Mouse (Mus musculus) limb, embryonic 15.5 days (tissue): ENCODE measurements around the gene Cutc. TPM values are rescaled to one million over a fixed set of nuclear protein-coding genes. Genes with fewer than 3 reads are reported as not detected.

Source experiments
- ATAC-seq: fragments of 200-750 bp; cut with Nextera tagmentation; 2 replicates; pipeline ENCODE4 v1.8.0; 2017; ENCODE audit warnings: low read depth, moderate TSS enrichment; ENCODE audit not compliant: insufficient number of reproducible peaks, low FRiP score, low TSS enrichment
- H3K27ac ChIP-seq: fragments of 300-500 bp; sonication (generic); 2 replicates; pipeline ENCODE4 v1.5.1; 2015; ENCODE audit warnings: moderate library complexity, mild to moderate bottlenecking, inconsistent platforms
- H3K27me3 ChIP-seq: fragments of 300-500 bp; sonication (generic); 2 replicates; pipeline ENCODE4 v1.6.1; 2015; ENCODE audit warnings: inconsistent platforms
- H3K36me3 ChIP-seq: fragments of 300-500 bp; sonication (generic); 2 replicates; pipeline ENCODE4 v1.6.1; 2015; ENCODE audit warnings: inconsistent platforms
- H3K4me1 ChIP-seq: fragments of 300-500 bp; sonication (generic); 2 replicates; pipeline ENCODE4 v1.6.1; 2015; ENCODE audit warnings: inconsistent platforms
- H3K4me2 ChIP-seq: fragments of 300-500 bp; sonication (generic); 2 replicates; pipeline ENCODE4 v1.6.1; 2015; ENCODE audit warnings: mild to moderate bottlenecking, inconsistent platforms
- H3K4me3 ChIP-seq: fragments of 300-500 bp; sonication (generic); 2 replicates; pipeline ENCODE4 v1.5.1; 2015; ENCODE audit warnings: mild to moderate bottlenecking, inconsistent platforms
- H3K9ac ChIP-seq: fragments of 300-500 bp; sonication (generic); 2 replicates; pipeline ENCODE4 v1.6.1; 2015; ENCODE audit warnings: inconsistent platforms
- H3K9me3 ChIP-seq: fragments of 300-500 bp; sonication (generic); 2 replicates; pipeline ENCODE4 v1.6.1; 2016; ENCODE audit warnings: inconsistent platforms
- WGBS: fragments of 180-500 bp; shearing (Covaris S2); methylation state at CpG from one replicate; pipeline ENCODE4 v1.1.7; 2015; 5-methylcytosine and 5-hydroxymethylcytosine counted together
- polyA plus RNA-seq: library from polyadenylated mRNA; unstranded; fragments of >200 nt; fragmentation: Nextera tagmentation; extraction: Ambion mirVana; gene quantifications from 2 replicates; pipeline ENCODE4 v1.2.1, GENCODE M21; 2015

The Cutc gene
- polyA plus RNA-seq, 1 experiment from 2014 or later: 13.6 TPM

- Histone ChIP-seq H3K27me3 (no peaks in the 10 kb centered on the region), H3K4me2 (no peak overlapping the region), H3K9me3 (no peaks in the 10 kb centered on the region), H3K9ac (no peak overlapping the region), H3K27ac (no peak overlapping the region), H3K4me3 (no peak overlapping the region), H3K4me1 (no peaks in the 10 kb centered on the region), H3K36me3 (no peaks in the 10 kb centered on the region)
- WGBS: 77% methylated on average over 5 of the region's 5 CpGs
- no peak for ATAC-seq
Measured at GRCm38 (mm10) chr19:43780391-43780790, 27.6 kb downstream of the Cutc start.

GRCm38 (mm10) chr19:43781980-43782379, 29.2 kb downstream of the Cutc start, which contains the start of gene Abcc2:
Gene Abcc2, plus strand, starts transcription at chr19:43782192.
- Histone ChIP-seq H3K4me1 (no peaks in the 10 kb centered on the region), H3K9me3 (no peaks in the 10 kb centered on the region), H3K9ac (no peak within 1 kb of the TSS), H3K4me2 (no peak within 1 kb of the TSS), H3K27me3 (no peaks in the 10 kb centered on the region), H3K4me3 (no peak within 1 kb of the TSS), H3K36me3 (no peaks in the 10 kb centered on the region), H3K27ac (no peak within 1 kb of the TSS)
- no peak for ATAC-seq
- WGBS: 73% methylated on average over 3 of the region's 3 CpGs

- Histone ChIP-seq H3K4me1 (no peaks in the 10 kb centered on the region), H3K4me2 (no peak overlapping the region), H3K27me3 (no peaks in the 10 kb centered on the region), H3K9ac (no peak overlapping the region), H3K4me3 (no peak overlapping the region), H3K27ac (no peak overlapping the region), H3K9me3 (no peaks in the 10 kb centered on the region), H3K36me3 (no peaks in the 10 kb centered on the region)
- ATAC-seq: no peak
- WGBS: 59% methylated on average over 8 of the region's 8 CpGs
Measured at GRCm38 (mm10) chr19:43784761-43785160, 32.0 kb downstream of the Cutc start.

GRCm38 (mm10) chr19:43786249-43787026, 33.6 kb downstream of the Cutc start:
- WGBS: 74% methylated on average over 13 of the region's 13 CpGs
- Histone ChIP-seq H3K9ac (no peak overlapping the region), H3K4me3 (no peak overlapping the region), H3K4me2 (no peak overlapping the region), H3K9me3 (no peaks in the 10 kb centered on the region), H3K36me3 (no peaks in the 10 kb centered on the region), H3K27me3 (no peaks in the 10 kb centered on the region), H3K27ac (no peak overlapping the region), H3K4me1 (no peaks in the 10 kb centered on the region)
- no peak for ATAC-seq

GRCm38 (mm10) chr19:43789817-43790216, 37.0 kb downstream of the Cutc start:
- Histone ChIP-seq H3K9me3 (no peaks in the 10 kb centered on the region), H3K4me3 (no peak overlapping the region), H3K27me3 (no peaks in the 10 kb centered on the region), H3K4me1 (no peaks in the 10 kb centered on the region), H3K36me3 (no peaks in the 10 kb centered on the region), H3K27ac (no peak overlapping the region), H3K4me2 (no peak overlapping the region), H3K9ac (no peak overlapping the region)
- ATAC-seq: no peak
- 74% methylated on average over 7 of the region's 7 CpGs for WGBS

GRCm38 (mm10) chr19:43792537-43792936, 39.7 kb downstream of the Cutc start:
- Histone ChIP-seq H3K9ac (no peak overlapping the region), H3K36me3 (no peaks in the 10 kb centered on the region), H3K4me1 (no peaks in the 10 kb centered on the region), H3K27ac (no peak overlapping the region), H3K4me2 (no peak overlapping the region), H3K9me3 (no peaks in the 10 kb centered on the region), H3K27me3 (no peaks in the 10 kb centered on the region), H3K4me3 (no peak overlapping the region)
- WGBS: 91% methylated on average over 4 of the region's 4 CpGs
- ATAC-seq: no peak

GRCm38 (mm10) chr19:43793951-43794350, 41.2 kb downstream of the Cutc start:
- H3K27me3 ChIP-seq: no peaks in the 10 kb centered on the region
- WGBS: 94% methylated on average over 1 of the region's 1 CpGs
- no peak overlapping the region for H3K27ac ChIP-seq
- H3K9me3 ChIP-seq: no peaks in the 10 kb centered on the region
- no peak overlapping the region for H3K4me2 ChIP-seq
- no peak overlapping the region for H3K4me3 ChIP-seq
- no peak for ATAC-seq
- no peaks in the 10 kb centered on the region for H3K4me1 ChIP-seq
- H3K9ac ChIP-seq: no peak overlapping the region
- no peaks in the 10 kb centered on the region for H3K36me3 ChIP-seq

- H3K27ac ChIP-seq: no peak overlapping the region
- H3K9me3 ChIP-seq: no peaks in the 10 kb centered on the region
- H3K4me3 ChIP-seq: no peak overlapping the region
- no peaks in the 10 kb centered on the region for H3K36me3 ChIP-seq
- no peak overlapping the region for H3K4me2 ChIP-seq
- no peaks in the 10 kb centered on the region for H3K4me1 ChIP-seq
- WGBS: 70% methylated on average over 8 of the region's 8 CpGs
- no peaks in the 10 kb centered on the region for H3K27me3 ChIP-seq
- ATAC-seq: no peak
- no peak overlapping the region for H3K9ac ChIP-seq
Measured at GRCm38 (mm10) chr19:43795511-43795910, 42.7 kb downstream of the Cutc start.

GRCm38 (mm10) chr19:43797216-43797615, 44.4 kb downstream of the Cutc start:
- Histone ChIP-seq H3K4me1 (no peaks in the 10 kb centered on the region), H3K9ac (no peak overlapping the region), H3K4me2 (no peak overlapping the region), H3K27me3 (no peaks in the 10 kb centered on the region), H3K36me3 (no peaks in the 10 kb centered on the region), H3K9me3 (no peaks in the 10 kb centered on the region), H3K4me3 (no peak overlapping the region), H3K27ac (no peak overlapping the region)
- 76% methylated on average over 5 of the region's 5 CpGs for WGBS
- no peak for ATAC-seq

- WGBS: 78% methylated on average over 9 of the region's 9 CpGs
Measured at GRCm38 (mm10) chr19:43801427-43802051, 48.7 kb downstream of the Cutc start.

GRCm38 (mm10) chr19:43803866-43804265, 51.1 kb downstream of the Cutc start:
- ATAC-seq: no peak
- WGBS: 84% methylated on average over 10 of the region's 10 CpGs

More at GRCm38 (mm10) chr19:43801427-43802051, 48.7 kb downstream of the Cutc start:
- no peak for ATAC-seq
- no peaks in the 10 kb centered on the region for H3K4me1 ChIP-seq
- H3K9me3 ChIP-seq: no peaks in the 10 kb centered on the region
- H3K9ac ChIP-seq: no peak overlapping the region
- no peak overlapping the region for H3K4me2 ChIP-seq
- no peak overlapping the region for H3K4me3 ChIP-seq
- H3K27me3 ChIP-seq: no peaks in the 10 kb centered on the region
- no peaks in the 10 kb centered on the region for H3K36me3 ChIP-seq
- H3K27ac ChIP-seq: no peak overlapping the region

GRCm38 (mm10) chr19:43809331-43809730, 56.5 kb downstream of the Cutc start:
- Histone ChIP-seq H3K4me3 (no peak overlapping the region), H3K9me3 (no peaks in the 10 kb centered on the region), H3K27me3 (0 out of 2 replicates have a peak, but pooled peaks cover 4% of the 10 kb centered on the region), H3K4me1 (no peaks in the 10 kb centered on the region), H3K9ac (no peak overlapping the region), H3K36me3 (no peaks in the 10 kb centered on the region), H3K4me2 (no peak overlapping the region), H3K27ac (no peak overlapping the region)
- ATAC-seq: no peak
- WGBS: 40% methylated on average over 4 of the region's 4 CpGs

More at GRCm38 (mm10) chr19:43803866-43804265, 51.1 kb downstream of the Cutc start:
- Histone ChIP-seq H3K4me2 (no peak overlapping the region), H3K27ac (no peak overlapping the region), H3K4me1 (no peaks in the 10 kb centered on the region), H3K27me3 (0 out of 2 replicates have a peak, but pooled peaks cover 4% of the 10 kb centered on the region), H3K4me3 (no peak overlapping the region), H3K9ac (no peak overlapping the region), H3K9me3 (no peaks in the 10 kb centered on the region), H3K36me3 (no peaks in the 10 kb centered on the region)
